Mouse (Mus musculus): ENCODE measurements around the gene Gm49380.

The Gm49380 gene

DNA sequence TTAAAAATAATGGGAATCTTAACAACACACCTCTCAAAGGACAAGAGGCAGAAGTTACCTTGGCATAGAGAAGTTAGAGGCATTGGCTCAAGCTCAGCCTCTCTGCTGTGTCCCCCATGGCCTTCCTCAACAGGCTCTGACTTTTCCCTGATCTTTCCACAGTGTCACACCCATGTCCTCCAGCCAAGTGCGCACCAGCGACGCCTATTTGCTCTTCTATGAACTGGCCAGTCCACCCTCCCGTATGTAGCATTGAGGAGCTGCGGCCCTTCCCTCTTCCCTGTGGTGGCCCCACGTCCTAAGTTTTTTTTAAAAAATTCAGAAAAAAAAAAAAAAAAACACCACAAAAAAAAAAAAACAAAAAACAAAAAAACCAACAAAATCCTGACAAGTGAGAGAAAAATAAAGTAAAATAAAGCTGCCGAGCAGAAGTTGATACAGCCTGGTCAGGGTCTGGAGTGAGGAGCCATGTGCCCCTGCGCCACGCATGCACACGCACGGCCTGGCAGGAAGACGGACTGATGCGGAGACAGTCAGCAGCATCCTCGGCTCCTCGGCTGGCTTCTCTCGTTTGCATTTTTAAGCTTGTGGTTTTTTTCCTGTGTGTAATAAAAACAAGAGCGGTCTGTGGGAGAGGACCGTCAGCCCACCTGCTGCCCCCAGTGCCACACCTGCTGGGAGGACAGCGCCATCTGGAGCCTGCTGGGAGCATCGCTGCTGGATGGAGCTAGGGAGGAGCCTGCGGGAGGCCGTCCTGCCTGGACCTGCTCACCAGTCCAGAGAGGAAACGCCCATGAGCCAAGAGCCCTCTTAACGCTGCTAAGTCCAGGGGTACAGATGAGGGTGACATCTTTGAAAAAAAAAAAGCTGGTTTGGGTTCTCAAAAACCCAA lies 19.4 kb downstream of the Gm49380 start:
- DNase-seq (ENCODE audit: extremely low spot score) = peak; percentile 80

DNA sequence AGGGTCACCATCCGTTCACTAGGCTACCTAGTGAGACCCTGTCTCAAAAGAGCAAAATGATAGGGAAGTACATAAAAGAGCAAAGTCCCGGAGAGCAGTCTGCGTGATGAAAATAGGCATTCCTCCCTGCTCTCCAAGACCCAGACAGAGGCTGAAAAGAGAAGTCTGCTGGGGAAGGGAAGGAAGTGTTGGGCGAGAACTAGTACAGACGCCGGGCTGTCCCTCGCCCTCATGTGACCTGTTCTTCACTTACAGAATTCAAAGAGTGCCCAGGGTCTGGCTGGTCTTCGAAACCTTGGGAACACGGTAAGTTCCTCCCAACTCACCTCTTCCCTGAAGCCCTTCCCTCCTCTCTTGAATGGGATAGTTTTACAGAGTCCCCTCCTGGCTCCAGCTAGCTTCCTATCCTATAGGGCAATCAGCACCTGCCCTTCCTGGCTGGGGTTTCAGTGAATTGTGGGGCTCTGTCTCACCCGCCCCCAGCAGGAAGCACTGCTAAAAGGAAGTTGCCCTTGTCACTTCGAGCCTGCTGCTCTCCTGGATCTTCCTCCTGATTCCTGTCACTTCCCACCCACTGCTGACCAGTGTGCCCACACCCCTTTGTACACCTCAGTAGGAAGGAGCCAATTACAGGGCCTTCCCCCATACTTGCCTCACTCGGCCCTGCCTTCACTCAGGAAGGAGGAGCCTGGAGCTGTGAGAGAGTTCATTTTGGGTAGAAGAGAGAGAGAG lies 24.3 kb downstream of the Gm49380 start:
- DNase-seq (ENCODE audit: extremely low spot score) = no peak

DNA sequence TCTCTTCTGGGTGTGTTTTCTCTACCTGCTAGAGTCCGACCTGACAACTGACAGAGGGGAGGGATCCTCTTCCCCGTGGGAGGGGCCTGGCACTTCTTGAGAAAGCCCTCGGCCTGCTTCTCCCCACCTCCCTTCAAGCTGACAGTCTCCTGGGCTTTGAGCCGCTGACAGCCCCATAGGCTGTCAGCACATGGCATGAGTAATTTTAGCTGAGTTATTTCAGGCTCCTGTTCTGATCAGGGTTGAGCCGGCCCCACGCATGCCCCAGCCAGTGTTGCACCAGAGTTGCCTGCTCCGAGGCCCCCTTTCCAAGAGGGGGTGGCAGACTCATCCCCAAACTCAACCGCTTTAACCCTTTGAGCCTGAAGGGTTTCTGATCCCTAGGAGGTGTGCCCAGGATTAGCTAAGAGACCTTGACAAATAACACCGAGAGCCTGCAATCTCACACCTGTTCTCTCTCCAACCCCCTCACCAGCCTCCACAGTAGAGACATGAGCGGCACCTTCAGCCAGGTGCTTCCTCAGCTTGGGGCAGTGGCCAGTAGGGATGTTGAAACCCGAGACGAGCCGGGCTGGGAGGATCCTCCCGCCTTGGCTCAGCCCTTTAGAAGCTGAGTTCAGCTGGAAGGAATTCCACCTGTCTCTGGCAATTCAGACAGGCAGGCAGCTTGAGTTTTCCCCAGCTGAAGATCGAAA lies 25.4 kb downstream of the Gm49380 start:
- DNase-seq (ENCODE audit: extremely low spot score) = peak; percentile 15

DNA sequence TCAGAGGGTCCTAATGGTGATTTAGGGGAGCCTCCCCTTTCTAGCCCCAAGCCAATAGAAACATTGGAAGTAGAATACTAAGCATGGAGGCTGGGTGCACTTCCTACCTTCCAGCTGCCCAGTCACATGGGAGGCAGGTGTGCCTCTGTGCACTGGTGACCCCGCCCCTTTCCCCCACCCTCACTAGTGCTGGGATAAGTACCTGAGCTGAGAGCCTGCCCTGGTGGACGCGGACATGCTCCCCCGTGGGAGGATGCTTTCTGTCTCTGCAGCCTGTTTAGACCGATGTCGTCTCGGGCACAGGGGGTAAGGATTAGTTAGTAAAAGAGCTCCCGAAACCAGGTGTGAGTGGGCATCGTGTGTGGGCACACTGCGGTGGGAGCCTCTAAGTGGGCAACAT lies 26.3 kb downstream of the Gm49380 start:
- DNase-seq (ENCODE audit: extremely low spot score) = no peak

DNA sequence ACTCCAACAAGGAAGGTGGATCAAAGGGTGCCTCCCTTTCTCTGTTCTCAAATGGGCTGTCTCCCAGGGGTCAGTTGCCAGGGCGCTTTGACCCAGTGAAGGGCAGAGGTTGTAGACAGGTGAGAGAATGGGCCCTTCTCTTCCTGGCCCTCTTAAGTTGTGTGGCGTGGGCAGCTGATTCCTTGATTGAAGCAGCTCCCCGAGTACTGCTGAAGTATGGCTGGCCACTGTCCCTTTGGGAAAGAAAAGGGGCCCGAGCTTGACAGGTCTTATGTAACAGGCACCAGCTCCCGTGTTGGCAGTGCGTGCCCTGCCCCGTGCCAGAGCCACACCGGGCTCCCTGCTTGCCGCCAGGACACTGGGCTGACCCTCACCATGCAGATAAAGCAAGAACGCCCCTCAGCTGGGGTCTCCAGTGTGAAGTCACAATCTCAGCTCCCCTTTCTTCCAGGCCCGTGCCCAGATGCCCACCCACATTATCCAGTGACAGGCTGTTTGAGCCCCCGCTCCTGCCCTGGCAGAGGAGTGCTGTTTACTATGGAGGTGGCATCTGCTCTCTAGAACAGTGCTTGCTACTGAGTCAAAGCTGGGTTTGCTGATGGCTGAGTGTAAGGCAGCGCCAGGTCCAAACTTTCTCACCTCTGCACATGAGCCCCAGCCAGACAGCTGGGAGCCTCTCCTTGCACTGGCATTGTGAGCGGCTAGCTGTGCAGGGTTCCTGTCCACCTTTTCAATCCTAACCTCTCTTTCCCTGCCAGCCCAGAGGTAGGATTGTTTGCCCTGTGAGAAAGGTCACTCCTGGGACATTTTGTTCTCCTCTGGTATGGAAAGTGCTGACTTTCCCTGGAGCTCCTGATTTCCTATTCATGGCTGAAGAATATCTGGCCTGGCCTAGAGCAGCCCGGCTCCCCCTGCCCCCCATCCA lies 27.3 kb downstream of the Gm49380 start:
- no peak for DNase-seq (ENCODE audit: extremely low spot score)

DNA sequence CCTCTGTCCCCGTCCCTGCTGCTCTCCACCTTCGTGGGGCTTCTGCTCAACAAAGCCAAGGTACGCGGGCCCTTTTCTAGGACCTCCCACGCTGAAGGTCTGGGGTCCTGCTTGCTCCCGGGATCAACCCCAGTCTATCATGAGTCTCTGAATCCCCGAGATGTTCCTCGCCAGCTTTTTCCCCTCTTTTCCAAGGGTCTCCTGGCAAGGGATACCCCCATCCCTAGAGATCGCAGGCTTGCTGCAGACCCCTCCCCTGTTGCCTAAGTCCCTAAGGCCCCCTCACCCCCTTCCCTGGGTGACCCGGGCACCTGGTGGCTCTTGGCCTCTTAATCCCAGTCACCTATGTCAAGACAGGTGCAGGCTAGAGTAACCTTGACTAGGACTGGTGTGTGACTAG lies 28.0 kb downstream of the Gm49380 start:
- no peak for DNase-seq (ENCODE audit: extremely low spot score)

- peak; percentile 97 for DNase-seq (ENCODE audit: extremely low spot score)
These were observed 28.6 kb downstream of the Gm49380 start for GRCm38 (mm10) chr9:44084659-44085229.

DNA sequence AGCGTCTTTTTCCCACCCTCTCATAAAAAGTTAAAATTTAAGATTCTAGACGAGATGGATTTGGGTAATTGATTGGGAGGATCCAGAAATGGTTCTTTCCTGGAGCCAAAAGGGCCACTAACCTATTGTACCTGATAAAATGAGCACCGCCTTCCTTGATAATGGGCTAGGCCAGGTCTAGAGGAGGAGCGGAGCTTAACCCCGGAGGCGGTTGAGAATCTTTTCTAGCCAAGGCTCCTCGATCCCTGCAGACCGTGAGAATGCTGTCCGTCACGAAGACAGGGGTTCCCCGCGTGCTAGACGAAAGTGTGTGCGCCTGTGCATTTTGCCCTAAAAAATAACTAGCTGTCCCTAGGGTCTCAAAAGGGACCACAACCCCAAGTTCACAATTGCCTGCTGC lies 29.1 kb downstream of the Gm49380 start:
- no peak for DNase-seq (ENCODE audit: extremely low spot score)

- peak; percentile 14 for DNase-seq (ENCODE audit: extremely low spot score)
These were observed 29.7 kb downstream of the Gm49380 start for GRCm38 (mm10) chr9:44083392-44084121.

GRCm38 (mm10) chr9:44082266-44082665 lies 31.0 kb downstream of the Gm49380 start:
- DNase-seq (ENCODE audit: extremely low spot score) = no peak

- DNase-seq (ENCODE audit: extremely low spot score) = no peak
These were observed 31.7 kb downstream of the Gm49380 start for GRCm38 (mm10) chr9:44081581-44081980.

DNA sequence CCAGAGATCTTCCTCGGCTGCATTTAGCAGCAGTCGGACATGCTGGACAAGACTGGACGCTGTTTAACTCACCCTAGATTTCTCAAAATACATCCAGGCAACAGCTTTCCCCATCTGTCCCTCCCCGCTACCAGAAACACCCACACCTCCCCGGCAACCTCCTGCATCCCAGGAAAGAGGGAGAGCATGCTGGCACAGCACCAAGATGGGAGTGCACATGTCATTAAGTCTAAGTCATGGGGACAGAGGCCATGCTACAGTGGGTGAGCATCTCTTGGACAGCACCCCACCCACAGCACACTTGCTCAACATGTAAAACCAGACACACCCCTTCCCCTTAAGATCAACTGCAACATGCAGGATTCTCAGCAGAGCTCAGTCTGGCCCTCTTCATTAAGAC lies 32.3 kb downstream of the Gm49380 start:
- no peak for DNase-seq (ENCODE audit: extremely low spot score)

- DNase-seq (ENCODE audit: extremely low spot score) = no peak
These were observed 33.1 kb downstream of the Gm49380 start for GRCm38 (mm10) chr9:44079997-44080780.

- no peak for DNase-seq (ENCODE audit: extremely low spot score)
These were observed 34.1 kb downstream of the Gm49380 start for GRCm38 (mm10) chr9:44078955-44079756.

DNA sequence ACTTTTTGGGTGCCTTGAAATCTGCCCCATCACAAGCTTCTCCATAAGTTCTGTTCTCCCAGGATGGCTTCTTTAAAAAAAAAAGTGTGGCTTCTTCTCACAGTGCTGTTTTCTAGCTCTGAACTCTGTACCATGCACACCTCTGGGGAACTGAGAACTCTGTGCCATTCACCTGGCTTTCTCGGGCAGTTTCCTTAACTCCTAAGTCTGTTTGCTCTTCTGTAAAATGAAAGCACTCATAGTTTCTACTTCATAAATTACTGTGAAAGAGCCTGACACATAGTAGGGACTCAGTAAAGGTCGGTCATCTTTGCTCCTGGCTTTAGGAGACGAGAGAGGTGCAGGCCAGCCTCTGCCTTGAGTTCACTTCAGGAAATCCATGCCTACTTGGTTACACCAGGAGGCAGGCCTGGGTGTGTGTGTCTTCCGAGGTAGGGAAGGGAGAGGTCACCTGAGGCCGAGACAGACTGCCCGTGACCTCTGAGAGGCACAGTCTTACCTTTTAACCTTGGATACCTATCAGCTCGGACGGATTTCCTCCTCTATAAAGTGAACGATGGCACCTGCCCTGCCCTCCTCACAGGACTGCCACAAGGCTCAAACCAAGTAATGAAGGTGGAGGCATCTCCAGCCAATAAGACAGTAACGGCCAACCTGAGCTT lies 35.0 kb downstream of the Gm49380 start:
- DNase-seq (ENCODE audit: extremely low spot score) = no peak

DNA sequence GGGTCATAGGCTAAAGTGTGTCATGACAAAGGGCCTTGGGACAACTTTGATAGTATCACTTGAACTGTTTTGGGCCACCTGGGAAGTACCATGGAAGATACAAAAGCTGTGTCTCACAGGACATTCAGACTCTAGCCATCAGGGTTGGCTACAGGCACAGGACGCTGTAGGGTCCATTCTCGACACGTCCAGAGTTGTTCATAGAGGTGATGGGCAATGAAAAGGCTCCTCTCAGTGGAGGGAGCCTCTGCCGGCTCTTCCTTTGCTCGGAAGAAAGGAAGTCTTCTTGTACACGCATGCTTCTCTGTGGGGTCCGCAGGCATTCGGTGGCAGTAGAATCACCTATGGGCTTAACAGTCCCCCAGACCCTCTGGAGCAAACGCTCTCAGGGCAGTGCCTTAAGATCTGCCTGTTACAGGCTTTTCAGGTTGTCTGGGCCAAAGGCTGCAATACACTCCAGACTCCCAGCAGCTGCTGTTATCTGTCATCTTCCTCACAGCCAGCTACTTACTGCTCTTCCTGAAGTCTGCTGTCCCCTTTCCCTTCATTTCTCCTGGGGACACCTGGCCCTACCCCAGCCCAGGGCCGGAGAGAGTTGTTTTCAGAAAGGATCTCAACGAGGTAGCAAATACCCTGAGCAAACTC lies 35.9 kb downstream of the Gm49380 start:
- DNase-seq (ENCODE audit: extremely low spot score) = no peak

GRCm38 (mm10) chr9:44076764-44077120 lies 36.6 kb downstream of the Gm49380 start:
- peak; percentile 66 for DNase-seq (ENCODE audit: extremely low spot score)

Measured in embryo, embryonic 9.5 days (tissue).